Mouse (Mus musculus) heart, postnatal 0 days (tissue): Measurements from ENCODE around the gene Vwa7. TPM values are rescaled to one million over a fixed set of nuclear protein-coding genes. Genes with fewer than 3 reads are reported as not detected.

Source experiments
- ATAC-seq: fragments of 200-750 bp; cut with Nextera tagmentation; 2 replicates; pipeline ENCODE4 v1.8.0; 2017; ENCODE audit warnings: low read depth, moderate number of reproducible peaks, moderate library complexity; ENCODE audit not compliant: insufficient read depth
- DNase-seq: peaks from one replicate; pipeline ENCODE4 v3.0.0-alpha.2; 2016; ENCODE audit warnings: low spot score
- H3K27ac ChIP-seq: fragments of 300-500 bp; sonication (generic); 2 replicates; pipeline ENCODE4 v1.5.1; 2014; ENCODE audit warnings: low read depth, mild to moderate bottlenecking
- H3K27me3 ChIP-seq: fragments of 300-500 bp; sonication (generic); 2 replicates; pipeline ENCODE4 v1.6.1; 2014; ENCODE audit warnings: low read length, mixed read lengths; ENCODE audit not compliant: control insufficient read depth, insufficient read depth
- H3K36me3 ChIP-seq: fragments of 300-500 bp; sonication (generic); replicated peaks from 2 replicates; pipeline ENCODE4 v1.6.1; 2014; ENCODE audit warnings: low read length, mixed read lengths; ENCODE audit not compliant: control insufficient read depth, insufficient read depth
- H3K4me1 ChIP-seq: fragments of 300-500 bp; sonication (generic); 2 replicates; pipeline ENCODE4 v1.6.1; 2014; ENCODE audit warnings: antibody characterized with exemption; ENCODE audit not compliant: control insufficient read depth, insufficient read depth
- H3K4me2 ChIP-seq: fragments of 300-500 bp; sonication (generic); 2 replicates; pipeline ENCODE4 v1.6.1; 2014; ENCODE audit warnings: low read depth, mild to moderate bottlenecking, low read length, moderate library complexity
- H3K4me3 ChIP-seq: fragments of 300-500 bp; sonication (generic); 2 replicates; pipeline ENCODE4 v1.5.1; 2014; ENCODE audit warnings: low read depth, low read length
- H3K9ac ChIP-seq: fragments of 300-500 bp; sonication (generic); replicated peaks from 2 replicates; pipeline ENCODE4 v1.6.1; 2014; ENCODE audit warnings: low read depth, low read length, mixed read lengths
- H3K9me3 ChIP-seq: fragments of 300-500 bp; sonication (generic); replicated peaks from 2 replicates; pipeline ENCODE4 v1.6.1; 2016; ENCODE audit warnings: low read length; ENCODE audit not compliant: control insufficient read depth
- CTCF ChIP-seq: IDR thresholded peaks from 2 replicates; pipeline ENCODE4 v1.5.1; 2016; ENCODE audit warnings: antibody characterized with exemption, control low read depth, low read depth
- EP300 ChIP-seq: IDR thresholded peaks from 2 replicates; pipeline ENCODE4 v1.6.1; 2016; ENCODE audit warnings: antibody characterized with exemption, low read depth
- WGBS: fragments of 180-500 bp; shearing (Covaris S2); extraction: QIAGEN DNeasy Blood & Tissue Kit; methylation state at CpG from one replicate; pipeline ENCODE4 v1.1.7; 2014; 5-methylcytosine and 5-hydroxymethylcytosine counted together
- polyA plus RNA-seq: library from polyadenylated mRNA; unstranded; fragments of >200 nt; fragmentation: Nextera tagmentation; extraction: Ambion mirVana; gene quantifications from 2 replicates; pipeline ENCODE4 v1.2.1, GENCODE M21; 2015
- total RNA-seq: library from RNA; depleted of rRNA; stranded (reverse); fragments of >200 nt; gene quantifications from 2 replicates; pipeline ENCODE4 v1.2.3, GENCODE M21; 2014; ENCODE audit warnings: low replicate concordance

Gene Vwa7
- total and polyA plus RNA-seq, 2 experiments from 2014 or later = 0.63 to 0.92 TPM

DNA sequence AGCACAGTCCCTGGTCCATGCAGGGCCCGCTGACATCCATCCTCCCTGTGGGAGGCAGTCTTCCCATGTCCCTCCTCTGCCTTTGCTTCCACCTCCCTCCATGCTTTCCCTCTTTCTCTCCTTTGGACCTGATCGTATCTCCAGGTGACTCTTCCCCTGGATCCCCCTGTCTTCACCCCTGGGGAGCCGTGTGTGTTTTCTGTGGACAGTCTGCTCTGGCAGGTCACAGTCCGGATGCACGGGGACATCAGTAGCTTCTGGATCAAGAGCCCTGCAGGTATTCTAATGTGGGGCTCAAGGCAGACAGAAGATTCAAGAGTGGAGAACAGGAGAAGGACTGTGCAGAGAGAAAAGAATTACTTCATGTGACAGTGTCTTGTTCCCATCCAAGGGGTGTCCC lies 6.8 kb downstream of the Vwa7 start:
- Histone ChIP-seq H3K27me3 (0 out of 2 replicates have a peak, but pooled peaks cover 3% of the 10 kb centered on the region), H3K4me1 (no peaks in the 10 kb centered on the region; the same call in 1 of the 2 replicates), H3K9me3 (no peaks in the 10 kb centered on the region), H3K36me3 (no peaks in the 10 kb centered on the region), H3K9ac (no peak overlapping the region), H3K27ac (no peak overlapping the region; the same call in 1 of the 2 replicates), H3K4me3 (no peak overlapping the region), H3K4me2 (no peak overlapping the region)
- DNase-seq = no peak
- no peak for TF ChIP-seq CTCF
- TF ChIP-seq EP300 = no peak
- no peak for ATAC-seq
- 82% methylated on average over 5 of the region's 5 CpGs for WGBS

DNA sequence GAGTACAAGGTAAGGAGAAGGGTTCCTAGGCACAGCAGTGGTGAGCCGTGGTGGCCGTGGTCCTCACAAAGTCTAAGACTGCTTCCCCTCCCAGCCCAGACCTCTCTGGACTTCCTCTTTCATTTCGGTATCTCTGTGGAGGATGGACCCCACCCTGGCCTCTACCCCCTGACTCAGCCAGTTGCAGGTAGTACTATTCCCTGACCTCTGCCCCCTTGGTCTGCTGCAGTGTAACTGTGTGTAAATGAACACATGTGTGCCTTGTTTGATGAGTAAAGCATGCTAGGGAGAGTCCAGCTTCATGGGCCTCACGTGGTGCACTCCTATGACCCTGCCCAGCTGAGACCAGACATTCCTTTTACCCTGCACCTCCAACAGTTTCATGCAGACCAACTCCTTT lies 7.4 kb downstream of the Vwa7 start:
- Histone ChIP-seq H3K9ac (no peak overlapping the region), H3K4me2 (no peak overlapping the region), H3K4me1 (no peaks in the 10 kb centered on the region; the same call in 1 of the 2 replicates), H3K36me3 (no peaks in the 10 kb centered on the region), H3K27me3 (0 out of 2 replicates have a peak, but pooled peaks cover 3% of the 10 kb centered on the region), H3K9me3 (no peaks in the 10 kb centered on the region), H3K4me3 (no peak overlapping the region), H3K27ac (no peak overlapping the region)
- ATAC-seq (no peak), DNase-seq (no peak)
- TF ChIP-seq CTCF = no peak
- no peak for TF ChIP-seq EP300
- WGBS = 64% methylated on average over 4 of the region's 4 CpGs

DNA sequence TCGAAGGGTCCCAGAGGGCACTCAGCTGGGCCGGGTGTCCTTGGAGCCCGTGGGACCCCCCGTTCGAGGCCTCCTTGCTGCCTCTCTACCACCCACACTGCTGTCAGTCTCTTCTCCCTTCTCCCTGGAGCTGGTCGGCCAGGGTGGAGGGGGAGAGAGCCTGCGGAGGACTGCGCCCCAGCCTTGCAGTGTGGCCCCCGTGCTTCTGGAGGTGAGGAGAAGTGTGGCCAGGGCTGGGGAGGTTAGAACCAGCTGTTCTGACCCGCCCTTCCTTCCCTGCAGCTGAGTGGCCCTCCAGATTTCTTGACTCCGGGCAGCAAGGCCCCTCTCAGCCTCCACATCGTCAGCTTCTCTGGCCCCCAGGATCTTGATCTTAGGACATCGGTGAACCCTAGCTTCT lies 7.9 kb downstream of the Vwa7 start:
- Histone ChIP-seq H3K27me3 (0 out of 2 replicates have a peak, but pooled peaks cover 3% of the 10 kb centered on the region), H3K9me3 (no peaks in the 10 kb centered on the region), H3K36me3 (no peaks in the 10 kb centered on the region), H3K4me1 (no peaks in the 10 kb centered on the region; the same call in 1 of the 2 replicates), H3K4me2 (no peak overlapping the region), H3K4me3 (no peak overlapping the region), H3K27ac (no peak overlapping the region), H3K9ac (no peak overlapping the region)
- no peak for DNase-seq
- WGBS = 54% methylated on average over 8 of the region's 13 CpGs
- ATAC-seq = no peak
- no peak for TF ChIP-seq EP300
- TF ChIP-seq CTCF = no peak

DNA sequence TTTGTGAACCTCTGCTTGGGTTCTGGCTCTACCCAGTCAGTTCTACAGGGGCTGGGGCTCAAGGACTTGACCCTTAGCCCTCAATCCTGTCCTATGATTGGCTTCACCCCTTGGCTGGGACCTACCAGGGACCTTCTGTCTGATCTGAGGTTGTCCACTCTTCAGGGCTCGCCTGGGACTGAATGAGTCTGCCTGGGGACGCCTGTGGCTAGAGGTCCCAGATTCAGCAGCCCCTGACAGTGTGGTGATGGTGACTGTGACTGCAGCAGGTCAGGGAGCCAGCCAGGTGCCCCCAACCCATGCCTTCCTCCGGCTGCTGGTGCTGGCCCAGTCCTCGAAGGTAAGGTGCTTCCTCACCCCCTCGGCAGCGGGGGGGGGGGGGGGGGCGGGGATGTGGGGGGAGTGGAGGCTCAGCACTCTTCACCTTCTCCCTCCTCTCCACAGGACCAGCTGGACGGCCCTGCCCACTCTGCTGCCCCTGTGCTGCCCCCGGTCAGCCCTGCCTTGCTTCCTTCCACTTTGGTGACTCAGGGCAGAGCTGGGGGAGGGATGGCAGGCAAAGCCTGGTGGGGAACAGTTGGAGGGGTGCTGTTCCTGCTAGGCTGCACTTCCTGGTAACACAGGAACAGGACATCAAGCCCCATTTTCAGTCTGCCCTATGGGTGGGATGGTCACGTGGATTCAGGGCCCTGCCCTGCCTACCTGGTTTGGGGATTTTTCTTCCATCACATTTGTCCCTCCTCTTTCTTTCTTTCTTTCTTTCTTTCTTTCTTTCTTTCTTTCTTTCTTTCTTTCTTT lies 8.5 kb downstream of the Vwa7 start:
- DNase-seq (no peak), ATAC-seq (no peak)
- Histone ChIP-seq H3K27ac (no peak overlapping the region), H3K4me2 (no peak overlapping the region), H3K4me1 (no peaks in the 10 kb centered on the region; the same call in 1 of the 2 replicates), H3K9me3 (no peaks in the 10 kb centered on the region), H3K9ac (no peak overlapping the region), H3K27me3 (0 out of 2 replicates have a peak, but pooled peaks cover 3% of the 10 kb centered on the region), H3K4me3 (no peak overlapping the region), H3K36me3 (no peaks in the 10 kb centered on the region)
- TF ChIP-seq CTCF (no peak), EP300 (no peak)
- WGBS = 57% methylated on average over 7 of the region's 10 CpGs

DNA sequence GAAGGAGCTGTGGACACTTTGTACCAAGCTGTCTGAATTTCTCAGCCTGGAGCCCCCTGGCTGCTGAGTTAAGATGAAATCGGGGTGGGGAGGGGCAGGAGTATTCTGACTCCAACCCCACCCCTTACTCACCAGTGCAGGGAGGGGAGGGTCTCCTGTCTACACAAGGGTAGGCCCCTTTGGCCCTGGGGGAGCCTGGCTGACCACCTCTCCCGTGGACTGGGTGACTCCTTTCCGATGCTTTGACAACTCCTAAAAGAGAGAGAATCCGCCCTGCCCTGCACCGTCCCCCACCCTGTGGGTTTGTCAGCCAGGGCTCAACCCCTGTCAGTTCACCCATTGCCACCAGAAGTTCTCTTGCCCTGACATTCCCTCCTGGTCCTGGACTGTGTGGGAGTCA lies 9.8 kb downstream of the Vwa7 start:
- Histone ChIP-seq H3K9me3 (no peaks in the 10 kb centered on the region), H3K27ac (no peak overlapping the region), H3K9ac (no peak overlapping the region), H3K4me1 (no peaks in the 10 kb centered on the region; the same call in 1 of the 2 replicates), H3K27me3 (0 out of 2 replicates have a peak, but pooled peaks cover 3% of the 10 kb centered on the region), H3K4me2 (no peak overlapping the region), H3K36me3 (no peaks in the 10 kb centered on the region), H3K4me3 (no peak overlapping the region)
- no peak for ATAC-seq
- WGBS = 81% methylated on average over 5 of the region's 5 CpGs
- DNase-seq = no peak
- TF ChIP-seq EP300 (no peak), CTCF (no peak)
